In the genomic region with DNA sequence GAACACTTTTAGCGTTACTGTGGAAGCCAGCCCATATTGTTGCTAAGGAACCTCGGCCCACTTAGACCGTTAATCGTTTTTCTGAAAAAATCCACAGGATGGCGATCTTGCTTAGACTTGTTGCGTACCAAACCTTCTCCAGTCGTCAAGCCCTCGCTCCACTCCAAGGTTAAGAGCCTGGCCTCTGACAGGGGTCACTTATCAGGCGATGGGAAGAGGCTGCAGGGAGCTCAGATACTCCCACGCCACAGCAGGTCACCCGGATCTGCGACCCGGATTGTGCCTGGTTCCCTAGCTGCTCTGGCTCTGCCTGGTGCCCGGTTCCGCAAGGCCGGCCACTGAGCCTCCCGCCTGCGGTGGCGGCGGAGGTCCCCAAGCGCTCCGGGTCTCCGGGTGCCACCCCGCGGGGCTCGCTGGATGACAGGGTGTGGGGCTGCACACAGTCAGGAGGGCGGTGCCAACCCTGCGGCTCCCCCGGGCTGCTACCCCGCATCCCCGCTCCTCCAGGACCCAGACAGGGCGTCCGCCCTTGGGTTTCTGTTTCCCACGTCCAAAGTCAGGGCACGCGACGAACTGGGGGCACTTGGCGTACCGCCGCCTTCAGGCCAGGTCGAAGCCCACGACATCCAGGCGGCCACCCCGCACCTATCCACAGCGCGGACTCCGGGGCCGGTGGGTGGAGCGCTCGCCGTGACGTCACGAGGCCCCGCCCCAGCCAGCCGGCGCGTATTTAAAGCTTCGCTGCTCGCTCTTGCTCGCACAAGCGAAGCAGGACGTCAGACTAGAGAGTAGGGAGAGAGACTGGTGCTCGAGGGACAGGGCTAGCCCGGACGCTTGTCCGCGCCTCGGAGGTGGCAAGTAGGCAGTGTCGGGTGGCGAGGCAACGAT, we compare ENCODE assay signal across 8 mouse cellular contexts. TPM values are rescaled to one million over a fixed set of nuclear protein-coding genes. Genes with fewer than 3 reads are reported as not detected.
DNase-seq lines count a peak whose midpoint lies in the region; ATAC-seq and TF ChIP-seq lines count a peak whose summit lies in the region.

Plk2 (plus strand) TSS at position 756 of the 888 bp plus-strand sequence.

- H3K9ac ChIP-seq in intestine, postnatal 0 days (ENCODE audit: low read depth, low read length) = peak within 1 kb of the TSS; percentile 79

- no peaks in the 10 kb centered on the region; the same call in 1 of the 2 replicates for H3K27me3 ChIP-seq in embryonic facial prominence, embryonic 10.5 days (replicated peaks; ENCODE audit: low read depth, poor library complexity, severe bottlenecking)
- H3K27me3 ChIP-seq in intestine, postnatal 0 days (replicated peaks; ENCODE audit: control insufficient read depth, insufficient read depth, low read length) = no peaks in the 10 kb centered on the region
- H3K27me3 ChIP-seq in midbrain, embryonic 10.5 days (ENCODE audit: low read depth, poor library complexity, severe bottlenecking) = peaks cover 50% of the 10 kb centered on the region

- peaks cover 28% of the 10 kb centered on the region for H3K4me1 ChIP-seq in embryonic facial prominence, embryonic 10.5 days
- H3K4me1 ChIP-seq in intestine, postnatal 0 days (replicated peaks; ENCODE audit: control insufficient read depth, insufficient read depth, low read length) = no peaks in the 10 kb centered on the region
- peaks cover 34% of the 10 kb centered on the region for H3K4me1 ChIP-seq in midbrain, embryonic 10.5 days

- TF ChIP-seq CTCF in intestine, postnatal 0 days (IDR thresholded peaks at IDR 0.05; ENCODE audit: low read depth) = peak; percentile 83

- peak within 1 kb of the TSS; percentile 87 for H3K27ac ChIP-seq in embryonic facial prominence, embryonic 10.5 days (replicated peaks)
- peak within 1 kb of the TSS; percentile 78 for H3K27ac ChIP-seq in intestine, postnatal 0 days (ENCODE audit: low read depth, low read length)
- peak within 1 kb of the TSS; percentile 87 for H3K27ac ChIP-seq in midbrain, embryonic 10.5 days (replicated peaks)

- H3K9me3 ChIP-seq in embryonic facial prominence, embryonic 10.5 days = peaks cover 7% of the 10 kb centered on the region; the same call in 1 of the 2 replicates
- H3K9me3 ChIP-seq in intestine, postnatal 0 days (ENCODE audit: control insufficient read depth) = no peaks in the 10 kb centered on the region
- H3K9me3 ChIP-seq in midbrain, embryonic 10.5 days (replicated peaks) = peaks cover 6% of the 10 kb centered on the region; the same call in 1 of the 2 replicates

- intact Hi-C loops in left cerebral cortex, postnatal 36 days (cut with DNase I) = loop anchor here (2.0 to 10.0 kb wide), 7 partner anchors 168 to 1333 kb away; no protein-coding TSS in a partner anchor

- ATAC-seq in granulocyte monocyte progenitor cell, adult 5-6 weeks (replicated peaks; ENCODE audit: poor library complexity, severe bottlenecking) = peak; percentile 85
- peak; percentile 89 for ATAC-seq in intestine, postnatal 0 days

- peaks cover 29% of the 10 kb centered on the region for H3K36me3 ChIP-seq in embryonic facial prominence, embryonic 10.5 days (replicated peaks)
- H3K36me3 ChIP-seq in intestine, postnatal 0 days (ENCODE audit: control insufficient read depth, insufficient read depth) = peaks cover 22% of the 10 kb centered on the region
- peaks cover 21% of the 10 kb centered on the region for H3K36me3 ChIP-seq in midbrain, embryonic 10.5 days

- peak within 1 kb of the TSS; percentile 100 for H3K4me2 ChIP-seq in intestine, postnatal 0 days (replicated peaks; ENCODE audit: low read depth)

- peak within 1 kb of the TSS; percentile 76 for H3K4me3 ChIP-seq in embryonic facial prominence, embryonic 10.5 days
- H3K4me3 ChIP-seq in intestine, postnatal 0 days (ENCODE audit: low read depth, low read length) = peak within 1 kb of the TSS; percentile 80
- peak within 1 kb of the TSS; percentile 79 for H3K4me3 ChIP-seq in midbrain, embryonic 10.5 days

- WGBS in embryonic facial prominence, embryonic 10.5 days = under 1% methylated on average over 71 of the region's 71 CpGs
- WGBS in intestine, postnatal 0 days = under 1% methylated on average over 71 of the region's 71 CpGs
- WGBS in midbrain, embryonic 10.5 days = under 1% methylated on average over 70 of the region's 71 CpGs

- peak; percentile 96 for DNase-seq in adrenal gland, postnatal 14 days
- DNase-seq in embryonic facial prominence, embryonic 10.5 days (ENCODE audit: low spot score) = peak; percentile 94
- DNase-seq in left cerebral cortex, postnatal 36 days (ENCODE audit: low spot score in 2 of 2) = peak; percentile 95 to 97
- peak; percentile 92 for DNase-seq in midbrain, embryonic 10.5 days (ENCODE audit: low spot score)
- peak; percentile 91 for DNase-seq in right cerebral cortex, postnatal 36 days (ENCODE audit: low spot score in 2 of 2)
- DNase-seq in urinary bladder, postnatal 4 days (ENCODE audit: low spot score in 2 of 2) = peak; percentile 91 to 94

RNA-seq across cellular contexts. Expression of gene Plk2, which starts in this region (rescaled TPM):
- 30.9 and 37.3 TPM in 2 replicates for total RNA-seq in adrenal gland, postnatal 14 days (2021)
- polyA plus RNA-seq in embryonic facial prominence, embryonic 10.5 days (2016; fragmentation: Nextera tagmentation; extraction: Ambion mirVana) = 64.8 and 87.8 TPM in 2 replicates
- total RNA-seq in granulocyte monocyte progenitor cell, adult 5-6 weeks (2014; fragmentation: Nextera tagmentation) = not detected in 2 replicates
- 2.3 and 5.2 TPM in 2 replicates for total RNA-seq in granulocyte monocyte progenitor cell, adult 5-6 weeks (2017)
- polyA plus RNA-seq in intestine, postnatal 0 days (2015; fragmentation: Nextera tagmentation; extraction: Ambion mirVana) = 16.4 and 19.0 TPM in 2 replicates
- 100 to 1,000 TPM; 253 to 258 TPM for total RNA-seq in left cerebral cortex, postnatal 36 days (2021)
- 40.5 and 51.0 TPM in 2 replicates for polyA plus RNA-seq in midbrain, embryonic 10.5 days (2016; fragmentation: Nextera tagmentation; extraction: Ambion mirVana)

Comparison
In these comparisons a context has a peak if more than half of its experiments do, and no peak if none do; other contexts are left out.
1. Peak in every context shown above with its lines: DNase-seq, ATAC-seq, H3K4me3 ChIP-seq and H3K27ac ChIP-seq.